Mouse (Mus musculus) thymus, postnatal 0 days (tissue): ENCODE results near the gene Cntnap1. TPM values are rescaled to one million over a fixed set of nuclear protein-coding genes. Genes with fewer than 3 reads are reported as not detected.
"Not testable (repeated sequence)": the region's sequence is repeated elsewhere in the genome, so short reads cannot be mapped to it uniquely, and the experiment has no call there.

Experiments used
- DNase-seq: peaks from one replicate; pipeline ENCODE4 v3.0.0-alpha.2; 2015; ENCODE audit warnings: low spot score
- polyA plus RNA-seq: library from polyadenylated mRNA; unstranded; fragments of >200 nt; fragmentation: Nextera tagmentation; extraction: Ambion mirVana; gene quantifications from 2 replicates; pipeline ENCODE4 v1.2.1, GENCODE M21; 2015

The Cntnap1 gene
- polyA plus RNA-seq, 1 experiment from 2014 or later, result 0.53 TPM

DNA sequence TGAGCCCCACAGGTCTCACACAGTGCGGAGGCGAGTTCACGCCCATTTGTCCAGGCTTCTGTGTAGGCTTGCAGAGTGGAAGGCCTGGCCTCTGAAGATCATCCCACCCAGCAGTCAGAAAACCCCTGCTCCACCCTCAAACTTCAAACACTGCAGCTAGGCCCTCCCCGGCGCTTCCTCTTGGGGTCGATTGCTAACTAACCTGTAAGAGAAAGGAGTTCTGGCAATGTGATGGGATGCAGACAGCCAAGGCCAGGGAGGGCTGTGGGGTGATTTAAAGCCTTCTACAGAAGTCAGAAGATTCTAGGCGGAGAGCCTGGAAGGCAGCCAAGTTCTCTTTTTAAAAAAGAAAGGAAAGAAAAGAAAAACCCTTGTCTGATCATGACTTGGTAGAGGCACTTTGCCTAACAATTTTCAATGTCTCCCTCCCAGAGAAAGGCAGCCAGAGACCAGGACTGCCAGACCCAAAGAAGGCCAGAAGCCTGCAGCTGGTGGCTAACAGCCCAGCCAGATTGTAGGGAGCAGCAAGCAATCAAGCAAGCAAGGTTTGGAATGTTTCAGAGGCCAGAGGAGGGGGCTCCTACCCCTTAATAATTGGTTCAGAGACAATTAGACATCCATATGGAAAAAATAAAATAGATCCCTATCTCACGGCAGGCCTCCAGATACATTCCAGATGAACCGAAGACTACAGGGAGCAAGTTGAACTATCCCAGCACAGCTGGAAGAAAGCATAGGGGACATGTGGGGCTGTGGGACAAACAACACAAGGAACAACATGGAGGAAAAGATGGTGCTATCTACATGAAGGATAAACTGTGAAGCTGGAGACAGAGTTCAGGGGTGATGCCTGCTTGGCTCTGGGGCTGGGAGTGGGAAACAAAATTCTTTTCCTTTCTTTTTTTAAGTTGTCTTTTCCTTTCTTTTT lies 20.9 kb upstream of the Cntnap1 start:
- no peak for DNase-seq

DNA sequence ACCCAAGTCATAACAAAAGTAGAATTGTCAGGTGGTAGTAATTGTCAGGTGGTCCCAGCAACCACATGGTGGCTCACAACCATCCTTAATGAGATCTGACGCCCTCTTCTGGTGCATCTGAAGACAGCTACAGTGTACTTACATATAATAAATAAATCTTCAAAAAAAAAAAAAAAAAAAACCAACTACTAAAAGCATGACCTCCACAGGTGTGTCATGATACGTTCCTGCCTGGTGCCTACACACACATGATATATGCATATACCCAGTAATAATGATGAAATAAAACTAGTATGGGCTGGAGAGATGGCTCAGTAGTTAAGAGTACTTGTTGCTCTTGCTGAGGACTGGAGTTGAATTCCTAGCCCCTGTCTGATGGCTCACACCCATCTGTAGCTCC lies 19.3 kb upstream of the Cntnap1 start:
- DNase-seq, result no peak

DNA sequence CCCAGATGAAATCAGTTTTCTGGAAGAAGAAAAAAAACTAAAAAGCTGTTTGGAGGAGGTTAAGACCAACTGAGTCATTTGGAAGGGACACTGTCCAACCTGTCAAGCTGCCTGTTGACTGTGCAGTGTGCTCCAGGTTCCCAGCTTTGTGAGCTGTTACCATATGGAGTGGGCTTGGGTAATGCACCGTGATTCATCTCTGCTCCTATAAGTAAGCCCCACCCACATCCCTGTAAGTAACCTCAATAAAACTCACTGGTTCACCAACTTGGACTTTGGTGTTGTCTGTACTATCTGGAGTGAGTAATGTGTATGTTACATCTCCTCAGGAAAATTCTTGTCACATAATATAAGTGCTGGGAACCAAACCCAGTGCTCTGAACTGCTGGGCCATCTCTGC lies 17.5 kb upstream of the Cntnap1 start:
- DNase-seq, result no peak

DNA sequence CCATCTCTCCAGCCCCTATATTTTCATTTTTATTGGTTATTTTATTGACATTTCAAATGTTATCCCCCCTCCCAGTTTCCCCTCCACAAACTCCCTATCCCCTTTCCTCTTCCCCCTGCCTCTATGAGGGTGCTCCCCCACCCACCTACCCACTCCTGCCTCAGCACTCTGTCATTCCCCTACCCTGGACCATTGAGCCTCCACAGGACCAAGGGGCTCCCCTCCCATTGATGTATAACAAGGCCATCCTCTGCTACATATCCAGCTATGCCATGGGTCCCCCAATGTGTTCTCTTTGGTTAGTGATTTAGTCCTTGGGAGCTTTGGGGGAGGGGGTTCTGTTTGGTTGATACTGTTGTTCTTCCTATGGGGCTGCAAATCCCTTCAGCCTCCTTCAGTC lies 15.7 kb upstream of the Cntnap1 start:
- DNase-seq, result no peak

DNA sequence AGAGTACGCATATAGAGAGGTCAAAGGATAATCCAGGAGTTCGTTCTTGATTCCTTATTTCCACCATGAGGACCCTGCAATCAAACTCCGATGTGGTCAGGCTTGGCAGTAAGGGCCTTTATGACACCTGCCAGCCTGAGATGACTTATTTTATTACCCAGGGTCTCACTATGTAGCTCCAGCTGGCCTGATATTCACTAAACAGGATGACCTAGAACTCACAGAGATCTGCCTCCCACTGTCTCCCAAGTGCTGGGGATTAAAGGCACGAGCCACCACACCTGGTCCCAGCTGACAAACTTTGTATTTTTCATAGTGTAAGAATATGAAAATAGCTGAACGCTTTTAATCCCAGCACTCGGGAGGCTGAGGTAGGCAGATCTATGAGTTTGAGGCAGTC lies 15.2 kb upstream of the Cntnap1 start:
- DNase-seq, result no peak

DNA sequence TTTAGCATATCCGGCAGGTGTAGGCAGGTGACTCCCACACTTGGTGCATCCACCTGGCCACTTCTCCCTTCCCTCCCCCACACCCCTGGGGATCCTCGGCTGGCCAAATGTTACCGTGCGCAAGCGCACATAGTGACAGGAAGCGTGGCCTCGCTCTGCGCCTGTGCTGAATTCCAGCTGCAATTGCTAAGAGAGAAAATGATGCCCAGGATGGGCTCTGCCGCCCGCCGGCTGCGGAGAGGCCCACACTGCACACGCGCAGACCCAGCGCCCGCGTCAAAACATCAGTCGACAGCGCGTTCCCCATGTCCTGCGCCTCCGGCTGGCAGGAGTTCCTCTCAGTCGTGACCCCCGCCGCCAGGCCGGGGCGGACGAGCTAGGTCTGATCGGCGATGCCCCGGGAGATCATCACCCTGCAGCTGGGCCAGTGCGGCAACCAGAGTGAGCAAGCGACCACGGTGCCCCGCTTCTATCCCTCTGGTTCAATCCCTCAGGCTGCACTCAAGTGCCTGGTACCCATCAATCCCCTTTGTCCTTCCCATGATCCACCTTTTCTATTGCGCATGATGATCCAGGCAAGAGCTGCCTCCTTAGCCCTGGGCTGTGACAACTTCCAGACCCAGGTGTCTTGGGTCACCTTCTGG lies 14.5 kb upstream of the Cntnap1 start, which contains the start of gene Tubg2:
Tubg2 (plus strand) TSS at position 180 of the 644 bp plus-strand sequence.
- DNase-seq, result peak; percentile 83

DNA sequence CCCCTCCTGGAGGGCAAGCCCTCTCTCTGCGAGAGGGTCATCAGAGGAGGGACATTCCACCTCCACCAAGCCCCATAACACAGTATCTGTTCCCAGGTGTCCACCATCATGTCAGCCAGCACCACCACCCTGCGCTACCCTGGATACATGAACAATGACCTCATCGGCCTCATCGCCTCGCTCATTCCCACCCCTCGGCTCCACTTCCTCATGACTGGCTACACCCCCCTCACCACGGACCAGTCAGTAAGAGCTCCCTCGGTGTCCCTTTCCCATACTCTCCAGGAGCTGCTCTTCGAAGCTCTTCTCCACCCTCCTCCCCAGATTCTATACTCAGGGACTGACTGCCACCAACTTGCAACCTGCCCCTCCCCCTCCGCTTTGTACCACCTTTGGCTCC lies 10.2 kb upstream of the Cntnap1 start:
- not testable (repeated sequence) for DNase-seq

DNA sequence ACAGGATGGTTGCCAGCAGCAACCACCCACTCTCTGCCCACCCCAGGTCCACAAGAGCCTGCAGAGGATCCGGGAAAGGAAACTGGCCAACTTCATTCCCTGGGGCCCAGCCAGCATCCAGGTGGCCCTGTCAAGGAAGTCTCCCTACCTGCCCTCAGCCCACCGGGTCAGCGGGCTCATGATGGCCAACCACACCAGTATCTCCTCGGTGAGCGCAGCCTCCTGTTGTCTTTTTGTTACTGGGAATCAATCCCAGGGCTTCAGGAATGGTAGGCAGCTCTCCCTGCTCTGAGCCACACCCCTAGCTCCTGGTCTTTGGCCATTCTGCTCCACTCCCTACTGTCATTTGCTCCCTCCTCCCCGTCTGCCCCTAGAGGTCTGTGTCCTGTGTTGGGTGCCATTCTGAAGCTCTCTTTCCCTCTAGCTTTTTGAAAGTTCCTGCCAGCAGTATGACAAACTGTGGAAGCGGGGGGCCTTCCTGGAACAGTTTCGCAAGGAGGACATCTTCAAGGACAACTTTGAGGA lies 9.3 kb upstream of the Cntnap1 start:
- not testable (repeated sequence) for DNase-seq

DNA sequence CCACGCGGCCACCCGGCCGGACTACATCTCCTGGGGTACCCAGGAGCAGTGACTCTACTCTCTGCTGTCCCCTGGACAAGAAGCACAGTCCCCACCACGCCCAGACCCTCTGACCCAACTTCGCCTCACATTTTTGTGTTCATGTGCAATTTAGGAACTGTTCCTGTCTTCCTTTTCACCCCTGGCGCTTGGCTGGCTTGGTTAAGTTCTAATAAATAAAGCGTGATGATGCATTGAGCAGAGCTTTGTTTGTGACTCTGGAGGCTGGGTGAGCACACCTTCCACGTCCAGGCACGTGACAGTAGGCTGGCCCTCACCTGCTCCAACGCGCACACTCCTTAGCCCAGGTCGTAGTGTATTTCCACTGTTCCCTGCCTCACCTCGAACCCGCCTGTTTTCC lies 8.8 kb upstream of the Cntnap1 start:
- no peak for DNase-seq

DNA sequence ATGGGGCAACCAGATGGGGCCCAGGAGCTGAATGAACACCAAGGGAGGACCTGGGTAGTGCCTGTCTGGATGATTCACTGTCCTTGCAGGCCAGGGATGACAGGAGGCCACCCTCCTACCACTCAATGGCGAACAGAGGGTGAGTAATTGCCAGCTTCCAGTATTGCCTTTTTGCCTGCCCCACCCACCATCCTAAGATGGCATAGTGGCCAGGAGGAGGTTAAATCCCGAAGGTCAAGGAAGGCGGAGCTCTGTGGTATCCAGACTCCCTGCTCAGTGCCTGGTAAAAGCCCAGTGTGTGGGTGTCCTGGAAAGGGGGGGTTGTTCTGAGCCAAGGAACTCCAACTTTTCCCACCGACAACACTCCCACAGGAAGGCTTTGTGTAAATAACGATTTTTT lies 8.0 kb upstream of the Cntnap1 start:
- DNase-seq, result no peak

DNA sequence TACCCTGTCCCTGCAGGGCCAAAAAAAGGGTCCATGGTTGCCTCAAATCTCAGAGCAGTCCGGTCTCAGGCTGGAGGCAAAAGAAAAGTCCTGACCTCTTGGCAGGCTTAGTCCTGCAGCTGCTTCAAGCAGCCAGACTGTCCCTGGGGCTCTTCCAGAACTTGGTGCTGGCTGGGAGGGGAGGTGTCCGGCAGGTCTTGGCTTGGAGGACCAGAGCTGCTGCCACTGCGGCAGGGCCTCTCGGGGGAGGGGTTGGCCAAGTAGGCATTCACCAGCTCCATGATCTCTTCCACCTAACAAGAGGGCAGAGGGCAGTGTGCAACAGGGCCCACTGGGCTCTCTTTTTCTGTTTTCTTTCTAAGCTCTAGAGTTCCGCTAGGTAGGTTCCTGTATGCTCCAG lies 7.6 kb upstream of the Cntnap1 start:
- no peak for DNase-seq

DNA sequence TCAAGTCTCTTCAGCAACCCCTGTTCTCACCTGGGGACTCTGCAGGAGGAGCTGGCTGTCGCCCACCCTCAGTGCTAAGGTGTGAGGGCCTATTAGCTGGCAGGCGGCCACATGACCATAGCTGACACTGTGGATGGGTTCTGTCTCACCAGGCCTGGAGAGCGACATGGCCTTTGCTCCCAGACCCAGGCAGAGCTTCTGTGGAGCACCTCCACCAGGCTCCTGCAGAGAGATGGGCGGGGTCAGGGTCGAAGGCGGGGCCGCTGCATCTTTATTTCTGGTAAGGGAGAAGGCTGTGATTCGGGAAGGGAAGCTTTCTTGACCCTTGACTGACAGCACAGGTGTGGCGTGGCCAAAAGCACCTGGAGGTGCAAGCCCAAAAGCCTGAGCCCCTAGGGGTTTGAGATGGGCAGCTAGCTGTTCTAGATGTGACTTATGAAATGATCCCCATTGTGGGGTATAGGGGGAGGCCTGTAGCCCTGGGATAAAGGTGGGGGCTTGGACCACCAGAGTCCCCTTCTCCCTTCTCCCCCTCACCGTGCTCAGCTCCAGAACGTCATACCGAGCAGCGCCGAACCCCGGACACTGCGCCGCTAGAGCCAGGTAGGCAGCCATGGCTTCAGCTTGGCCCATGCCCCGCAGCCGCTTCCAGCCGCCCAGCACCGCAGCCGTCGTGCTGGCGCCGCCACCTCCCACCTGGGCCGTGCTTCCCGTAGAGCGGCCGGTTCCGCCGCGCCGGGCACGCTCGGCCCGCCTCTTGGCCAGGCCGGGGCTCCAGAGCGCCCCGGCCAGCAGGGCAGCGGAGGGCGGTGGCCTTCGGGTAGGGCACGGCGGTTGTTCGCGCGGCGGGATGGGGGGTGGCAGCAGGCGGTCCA lies 6.6 kb upstream of the Cntnap1 start:
- no peak for DNase-seq

DNA sequence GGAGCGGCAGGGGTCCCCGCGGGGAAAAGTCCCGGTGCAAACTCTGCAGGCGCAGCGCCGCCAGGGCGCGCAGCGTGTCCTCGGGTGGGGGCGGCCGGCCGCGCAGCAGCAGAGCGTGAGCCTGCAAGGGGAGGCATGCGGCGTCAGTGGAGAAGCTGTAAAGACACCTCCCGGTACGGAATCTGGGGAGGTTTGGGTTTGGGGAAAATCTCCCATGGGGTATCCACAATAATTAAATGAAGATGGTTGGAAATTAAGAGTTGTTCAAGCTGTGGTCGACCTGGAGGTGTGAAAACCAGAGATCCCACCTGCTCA lies 6.0 kb upstream of the Cntnap1 start:
- DNase-seq, result no peak

DNA sequence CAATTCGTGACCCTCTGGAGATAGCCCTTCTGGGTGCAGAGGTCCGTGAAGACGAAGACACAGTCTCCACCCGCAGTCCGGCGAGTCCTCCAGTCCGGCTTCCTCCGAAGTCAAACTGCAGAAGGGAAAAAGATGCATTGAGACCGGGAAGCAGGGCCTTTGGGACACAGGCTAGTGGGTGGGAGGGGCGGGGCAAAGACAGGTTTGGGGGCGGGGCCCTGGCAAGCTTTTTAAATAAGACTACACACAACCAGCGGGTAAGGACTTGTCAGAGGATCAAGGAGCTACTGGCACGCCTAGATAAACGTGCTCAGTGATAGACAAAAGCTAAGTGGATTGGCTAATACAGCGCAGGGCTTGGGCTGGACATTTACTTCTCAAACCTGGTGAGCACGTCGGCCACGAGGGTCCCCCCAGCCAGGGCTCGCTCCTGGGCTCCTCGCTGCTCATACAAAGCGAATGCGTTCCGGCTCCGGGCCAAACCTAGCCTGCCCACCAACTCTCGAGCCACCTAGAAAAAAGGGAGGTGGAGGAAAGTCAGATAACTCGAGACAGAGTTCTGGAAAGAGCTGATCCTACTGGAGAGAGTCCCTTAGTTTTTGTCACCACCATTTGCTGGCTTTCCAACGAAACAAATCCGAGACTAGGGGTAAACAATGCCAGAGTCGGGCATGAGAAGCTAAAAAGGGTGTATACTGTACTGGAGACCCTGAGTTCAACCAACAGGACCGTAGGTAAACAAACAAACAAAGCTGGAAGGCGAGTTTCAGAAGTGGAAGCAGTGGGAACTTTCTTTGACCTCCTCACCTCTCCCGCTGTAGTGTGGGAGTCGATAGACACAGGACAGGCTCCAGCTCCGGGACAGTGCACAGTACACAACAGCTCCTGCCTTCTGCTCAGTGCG lies 5.4 kb upstream of the Cntnap1 start:
- no peak for DNase-seq

DNA sequence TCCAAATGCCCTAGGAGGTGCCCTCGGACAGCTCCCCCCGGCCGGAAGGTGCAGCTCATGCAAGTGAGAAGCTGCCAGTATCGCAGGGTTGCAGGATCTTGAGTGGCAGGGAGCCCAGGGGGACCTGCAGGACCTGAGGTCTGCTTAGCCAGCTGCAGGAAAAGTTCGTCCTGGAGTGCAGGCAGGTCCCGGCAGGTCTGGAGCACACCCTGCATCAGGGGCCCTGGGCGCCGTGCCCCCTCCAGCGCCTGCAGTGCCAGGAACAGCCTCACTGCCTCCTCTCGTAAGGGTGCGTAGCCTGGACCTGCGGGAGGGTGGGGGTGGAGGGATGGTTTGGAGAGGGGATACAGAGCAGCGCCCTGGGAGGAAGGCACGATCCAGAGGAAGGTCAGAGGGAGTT lies 4.0 kb upstream of the Cntnap1 start:
- no peak for DNase-seq

DNA sequence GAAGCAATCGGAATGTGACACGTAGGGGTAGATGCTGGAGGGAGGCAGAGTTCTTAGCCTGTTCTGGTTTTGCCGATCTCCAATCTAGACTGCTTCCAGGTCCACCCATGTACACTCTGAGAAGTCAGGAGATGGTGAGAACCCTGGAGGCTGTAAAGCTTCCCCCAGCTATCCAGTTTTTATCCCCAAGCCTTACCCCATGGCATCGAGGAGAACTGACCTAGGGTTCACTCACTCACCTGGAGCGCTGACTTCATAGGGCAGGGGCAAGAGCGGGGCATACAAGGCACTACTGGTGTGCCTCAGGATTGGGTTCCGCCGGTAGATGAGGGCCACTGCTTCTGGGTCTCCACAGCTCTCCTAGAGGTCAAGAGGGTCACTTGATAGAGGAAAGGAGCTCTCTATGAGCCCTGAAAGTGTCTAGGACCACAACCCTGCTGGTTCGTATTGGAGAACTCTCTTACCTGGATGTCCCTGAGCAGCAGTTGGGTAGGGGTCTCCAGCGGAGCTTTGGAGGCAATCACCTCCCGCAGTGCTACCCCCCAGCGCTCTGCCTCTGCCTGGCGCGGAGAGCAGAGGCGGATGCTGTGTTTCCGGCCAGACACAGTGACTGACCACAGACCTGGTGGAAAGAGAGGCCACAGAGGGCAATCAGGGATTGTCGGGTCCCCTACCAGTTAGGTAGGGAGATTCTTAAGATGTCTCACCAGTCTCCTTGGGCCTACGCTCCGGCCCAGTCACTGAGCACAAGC lies 2.9 kb upstream of the Cntnap1 start:
- no peak for DNase-seq

DNA sequence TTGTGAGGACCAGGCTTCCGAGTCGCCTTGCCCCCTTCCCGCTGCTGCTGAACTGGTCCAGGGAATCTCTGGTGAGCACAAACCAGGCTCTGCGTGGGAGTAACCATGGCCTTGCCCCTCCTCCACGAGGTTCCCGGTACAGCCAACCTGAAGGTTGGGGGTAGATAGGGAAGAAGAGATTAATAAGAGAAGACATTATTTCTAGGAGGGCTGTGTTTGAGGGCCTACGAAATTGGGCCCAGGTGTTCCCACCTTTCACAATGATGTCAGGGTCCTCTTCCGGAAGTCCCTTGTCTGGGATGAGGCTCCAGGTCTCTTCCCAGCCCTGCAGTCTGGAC lies 2.4 kb upstream of the Cntnap1 start:
- no peak for DNase-seq

DNA sequence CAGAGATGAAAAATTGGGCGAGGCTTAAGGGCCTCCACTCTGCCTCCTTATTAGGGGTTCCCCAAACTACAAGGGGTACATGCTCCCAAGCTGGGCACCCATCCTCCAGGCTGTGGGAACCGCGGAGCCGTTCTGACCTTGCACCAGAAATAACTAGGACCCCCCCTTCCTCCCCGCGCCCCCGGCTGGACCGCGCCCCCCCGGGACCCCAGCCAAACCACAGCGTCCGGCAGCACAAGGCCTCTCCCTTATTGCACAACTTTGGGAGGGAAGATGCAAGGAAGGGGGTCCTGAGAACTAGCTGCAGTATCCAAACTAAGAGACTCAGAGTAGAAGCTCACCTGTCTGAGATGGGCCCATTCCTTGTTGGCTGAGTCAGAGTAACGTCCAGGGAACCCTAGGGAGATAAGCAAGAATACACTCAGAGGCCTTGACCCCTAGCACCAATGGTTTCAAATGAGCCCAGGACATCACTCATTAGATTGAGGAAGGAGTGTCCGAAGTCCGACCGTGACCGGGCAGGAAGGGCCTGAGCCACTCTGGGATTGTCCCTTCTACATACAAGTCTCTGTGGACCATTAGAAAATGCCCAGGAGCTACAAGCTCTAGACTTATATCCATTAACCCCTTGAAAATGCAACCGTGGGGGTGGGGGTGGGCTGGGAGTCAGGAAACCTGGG lies 1.9 kb upstream of the Cntnap1 start:
- no peak for DNase-seq

DNA sequence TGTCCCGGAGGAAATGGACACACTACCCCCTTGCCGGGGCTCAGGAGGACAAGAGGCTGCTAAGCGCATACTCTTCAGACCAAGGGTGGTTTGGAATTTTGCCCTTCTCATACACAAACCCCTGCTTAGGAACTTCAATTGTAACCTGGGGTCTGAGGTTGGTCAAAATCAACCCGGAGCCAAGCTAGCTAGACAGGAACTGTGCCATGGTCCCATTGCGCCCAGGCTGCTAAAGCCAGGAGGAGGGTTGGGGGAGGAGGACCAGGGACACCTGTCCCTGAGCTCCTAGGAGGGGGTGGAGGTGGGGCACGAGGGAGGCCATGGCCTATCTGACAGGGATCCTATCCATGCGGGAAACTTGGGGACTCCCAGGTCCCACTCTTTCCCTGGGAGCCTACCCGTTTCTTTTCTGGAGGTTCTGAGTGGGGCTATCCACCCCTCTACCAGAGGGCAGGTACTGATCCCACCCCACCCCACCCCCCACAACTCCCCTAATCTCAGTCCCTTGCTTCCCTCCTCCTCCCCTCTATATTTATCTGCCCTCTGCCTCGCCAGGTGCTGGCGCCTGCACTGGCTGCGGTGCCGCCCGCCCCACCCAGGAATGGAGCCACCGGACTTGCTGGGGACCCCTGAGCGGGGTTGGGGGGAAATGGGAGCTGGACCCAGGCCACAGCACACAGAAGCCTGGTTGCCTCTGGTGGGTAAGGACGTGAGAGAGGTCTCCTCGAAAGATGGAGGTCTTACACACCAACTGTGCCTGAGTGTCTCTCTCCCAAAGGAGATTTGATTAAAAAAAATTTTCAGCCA lies 819 bp upstream of the Cntnap1 start:
- no peak for DNase-seq
